Mouse (Mus musculus) adrenal gland, postnatal 4 days (tissue): ENCODE data around the gene Ctrl. TPM values are rescaled to one million over a fixed set of nuclear protein-coding genes. Genes with fewer than 3 reads are reported as not detected.

ENCODE experiments used
- DNase-seq, 2 experiments: peaks; one replicate each; pipeline ENCODE4 v3.0.0; 2021 to 2022; ENCODE audit warnings: low spot score in 2 of 2, mixed read lengths in 2 of 2
- total RNA-seq, 2 experiments: library from RNA; stranded (reverse); gene quantifications; 2 replicates each; pipeline ENCODE4 v1.2.3; 2021

Ctrl gene
- total RNA-seq, 2 experiments from 2014 or later: 98.9 TPM; not detected in 1

GRCm38 (mm10) chr8:105942026-105942425, 8.4 kb upstream of the Ctrl start:
- no peak for DNase-seq

GRCm38 (mm10) chr8:105938306-105938669, 4.6 kb upstream of the Ctrl start, which contains the start of gene Psmb10:
Psmb10 (minus strand) TSS chr8:105938444.
- no peak for DNase-seq

DNA sequence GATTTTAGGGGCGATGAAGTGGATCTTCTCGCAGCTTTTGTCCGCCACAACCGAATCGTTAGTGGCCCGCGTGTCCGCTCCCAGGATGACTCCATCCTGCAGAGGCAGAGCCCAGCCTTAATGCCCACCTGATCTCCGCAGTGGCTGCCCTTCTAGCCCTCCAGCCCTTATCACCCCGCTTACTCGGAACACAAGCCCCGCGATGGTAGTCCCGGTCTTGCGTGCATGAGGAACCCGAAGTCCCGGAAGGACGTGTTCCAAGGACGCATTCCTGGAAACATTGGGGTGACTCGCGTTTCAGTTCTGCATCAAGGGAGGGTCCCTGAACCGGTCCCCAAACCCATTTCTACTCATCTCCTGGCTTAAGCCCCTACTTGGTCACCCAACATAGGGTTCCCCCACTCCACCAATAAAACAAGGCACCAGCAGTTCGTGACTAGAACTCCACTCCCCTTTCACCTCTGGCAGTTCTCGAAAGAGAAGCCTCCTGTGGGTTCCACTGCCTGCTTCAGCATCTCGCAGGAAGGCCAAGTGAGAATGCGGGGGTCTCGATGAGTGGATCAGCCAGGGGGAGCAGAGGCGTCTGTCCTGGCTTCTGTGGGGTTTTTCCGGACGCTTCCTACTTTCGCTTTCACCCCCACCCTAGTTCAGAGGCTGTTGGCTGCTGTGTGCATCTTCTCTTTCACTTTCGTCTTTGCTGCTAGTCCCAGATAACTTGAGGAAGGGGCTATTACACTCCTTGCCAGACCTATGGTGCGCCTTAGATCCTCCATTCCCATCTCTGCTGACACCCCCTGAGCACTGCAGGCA, 4.0 kb upstream of the Ctrl start:
- no peak for DNase-seq

- DNase-seq: peak; percentile 64 to 74
These were observed 3.3 kb upstream of the Ctrl start for GRCm38 (mm10) chr8:105936866-105937475.

DNA sequence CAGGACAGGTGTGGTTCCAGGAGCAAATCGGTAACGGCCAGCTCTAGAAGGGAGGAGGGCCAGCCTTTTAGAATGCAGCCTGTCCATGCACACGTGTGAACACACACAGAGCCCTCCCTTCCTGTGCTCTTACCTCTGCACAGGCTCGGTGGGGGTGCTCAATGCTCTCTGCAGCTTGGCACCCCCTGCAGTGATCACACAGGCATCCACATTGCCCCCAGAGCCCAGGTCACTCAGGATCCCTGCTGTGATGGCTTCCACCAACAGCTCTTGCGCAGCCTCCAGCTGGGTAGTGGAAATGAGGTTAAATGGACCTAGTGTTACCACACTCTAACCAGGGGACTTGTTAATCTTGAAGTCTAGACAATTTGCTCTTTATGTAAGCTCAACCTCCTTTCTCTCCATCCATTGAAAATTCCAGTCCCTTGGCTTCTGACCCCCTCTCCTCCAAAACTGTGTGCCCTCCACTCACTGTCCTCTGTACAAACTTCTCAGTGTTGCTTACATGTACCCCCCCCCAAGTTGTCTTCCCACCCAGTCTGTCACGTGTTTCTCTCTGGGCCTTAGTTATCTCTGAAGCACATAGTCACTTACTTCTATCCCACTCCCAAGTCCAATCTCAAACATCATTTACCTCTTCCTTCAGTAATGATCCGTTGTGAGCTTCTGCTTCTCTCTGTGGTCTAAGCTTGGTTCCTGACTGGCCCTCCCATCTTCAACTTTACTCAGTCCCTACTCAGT, 2.4 kb upstream of the Ctrl start:
- DNase-seq: no peak

- DNase-seq: no peak
These were observed 1.4 kb upstream of the Ctrl start for GRCm38 (mm10) chr8:105935105-105935504.

DNA sequence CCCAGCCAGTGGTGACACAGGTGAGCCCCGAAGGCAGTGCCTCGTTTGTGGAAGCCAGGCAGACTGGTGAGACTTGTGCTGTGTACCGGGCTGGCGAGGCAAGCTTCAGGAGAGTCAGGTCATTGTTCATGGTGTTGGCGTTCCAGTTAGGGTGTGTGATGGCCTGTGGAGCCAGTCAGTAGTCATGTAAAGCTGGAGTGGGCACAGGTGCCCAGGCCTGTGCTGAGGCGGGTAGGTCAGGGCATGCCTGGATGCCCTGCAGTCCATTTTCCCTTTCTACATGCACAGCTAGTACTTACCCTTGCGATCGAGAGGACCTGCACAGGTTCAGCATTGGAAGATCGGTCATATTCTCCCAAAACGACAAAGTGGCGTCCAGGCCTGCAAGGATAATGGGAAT, 1.1 kb downstream of the Ctrl start:
- no peak for DNase-seq

DNA sequence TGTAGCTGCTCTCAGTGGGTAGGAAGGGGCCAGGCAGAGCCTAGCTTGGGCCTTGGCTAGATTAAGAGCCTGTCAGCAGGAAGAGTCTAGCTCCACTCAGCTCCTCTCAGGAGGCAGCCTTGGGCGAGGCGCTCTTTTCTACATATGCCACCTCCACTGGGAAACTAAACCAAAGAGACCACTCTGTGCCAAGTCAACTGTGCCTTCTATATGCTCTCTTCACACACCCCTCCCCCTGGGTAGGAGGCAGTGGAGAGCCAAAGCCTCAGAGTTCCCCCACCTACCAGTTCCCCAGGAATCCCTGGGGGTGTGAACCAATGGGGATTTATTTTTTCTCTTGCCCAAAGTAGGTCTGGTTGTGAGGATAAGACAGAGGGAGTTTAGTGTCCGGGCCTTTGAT, 2.4 kb downstream of the Ctrl start:
- no peak for DNase-seq

DNA sequence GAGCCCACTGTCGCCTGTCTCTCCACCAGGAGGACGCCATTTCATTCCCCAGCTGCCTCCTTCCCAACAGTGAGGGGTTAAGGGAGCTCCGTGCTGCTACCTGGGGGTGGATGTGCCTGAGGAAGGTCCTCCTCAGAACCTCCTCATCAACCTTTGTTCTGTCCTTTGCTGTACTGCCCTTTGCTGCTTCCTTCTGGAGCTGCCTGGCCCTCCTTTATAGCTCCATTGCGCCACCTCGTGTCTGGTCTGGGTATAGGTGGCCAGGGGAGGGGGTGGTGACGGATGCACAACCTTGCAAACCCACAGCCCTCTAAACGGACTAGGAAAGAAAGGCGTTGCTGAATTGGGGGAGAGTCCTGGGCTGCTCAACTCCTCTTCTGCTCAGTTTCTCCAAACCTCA, 3.1 kb downstream of the Ctrl start:
- peak; percentile 76 to 86 for DNase-seq

DNA sequence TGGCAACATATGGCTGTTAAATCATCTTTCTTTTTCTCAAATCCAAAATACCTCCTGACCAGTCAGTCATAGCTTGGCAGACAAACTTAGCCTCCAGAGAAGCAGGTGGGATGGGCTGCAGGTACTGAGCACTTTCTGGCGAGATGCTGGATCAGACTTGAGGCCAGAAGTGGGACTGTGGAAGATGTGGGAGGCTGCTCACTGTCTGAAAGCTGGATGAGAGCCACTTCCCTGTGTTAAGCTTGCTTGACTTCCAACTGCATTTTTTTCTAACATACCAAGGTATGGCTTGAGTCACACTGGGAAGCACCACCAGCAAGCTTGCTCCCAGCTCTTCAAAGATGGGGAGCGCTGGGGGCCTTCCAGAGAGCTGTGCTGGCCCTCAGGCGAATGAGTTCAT, 8.5 kb downstream of the Ctrl start:
- DNase-seq: no peak

DNA sequence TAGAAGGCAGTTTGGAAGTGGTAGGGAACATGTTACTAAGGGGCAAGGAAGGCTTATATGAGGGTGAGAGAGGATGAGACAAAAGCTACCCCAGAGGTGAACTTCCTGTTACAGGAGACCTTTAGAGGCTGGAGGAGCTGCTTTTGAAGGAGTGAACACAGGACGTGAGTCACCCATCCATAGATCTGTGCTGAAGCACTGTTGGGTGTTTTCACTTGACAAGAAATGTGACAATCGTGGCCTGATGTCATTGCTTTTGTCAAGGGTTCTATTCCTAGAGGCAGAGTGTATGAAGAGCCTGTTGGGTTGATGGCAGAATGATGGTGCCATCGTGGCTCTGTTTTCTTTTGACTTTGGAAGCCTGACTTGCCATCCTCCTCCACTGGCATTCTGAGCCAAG, 14.3 kb downstream of the Ctrl start:
- no peak for DNase-seq

DNA sequence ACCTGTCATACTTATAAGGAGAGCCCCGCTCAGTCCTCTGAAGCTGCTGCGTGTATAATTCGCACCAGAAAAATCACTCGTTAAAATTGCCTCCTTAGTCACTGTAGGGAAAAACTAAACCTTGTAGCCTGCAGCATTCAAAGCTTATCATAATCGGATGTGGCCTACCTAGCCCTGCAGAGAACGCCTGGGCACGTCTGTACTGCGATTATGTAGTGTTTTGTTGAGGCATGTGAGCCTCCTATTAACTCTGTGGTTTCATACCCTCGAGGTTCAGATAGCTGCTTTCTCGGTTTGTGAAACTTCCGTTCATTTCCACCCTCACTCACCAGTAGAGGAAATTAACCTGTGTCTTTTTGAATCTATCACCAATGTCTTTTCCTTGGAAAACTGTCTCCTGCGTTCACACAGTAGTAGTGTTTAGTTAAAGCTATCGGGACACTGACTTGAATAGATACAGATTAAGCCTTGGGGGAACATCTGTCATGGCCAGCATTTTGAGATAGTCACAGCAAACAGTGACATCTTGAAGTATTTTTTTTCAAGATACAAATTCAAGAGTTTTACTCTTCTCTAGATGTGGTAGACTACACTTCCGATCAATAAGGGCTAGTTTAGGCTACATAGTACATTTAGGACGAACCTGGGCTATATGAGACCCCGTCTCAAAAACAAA, 32.6 kb downstream of the Ctrl start:
- DNase-seq: no peak

DNA sequence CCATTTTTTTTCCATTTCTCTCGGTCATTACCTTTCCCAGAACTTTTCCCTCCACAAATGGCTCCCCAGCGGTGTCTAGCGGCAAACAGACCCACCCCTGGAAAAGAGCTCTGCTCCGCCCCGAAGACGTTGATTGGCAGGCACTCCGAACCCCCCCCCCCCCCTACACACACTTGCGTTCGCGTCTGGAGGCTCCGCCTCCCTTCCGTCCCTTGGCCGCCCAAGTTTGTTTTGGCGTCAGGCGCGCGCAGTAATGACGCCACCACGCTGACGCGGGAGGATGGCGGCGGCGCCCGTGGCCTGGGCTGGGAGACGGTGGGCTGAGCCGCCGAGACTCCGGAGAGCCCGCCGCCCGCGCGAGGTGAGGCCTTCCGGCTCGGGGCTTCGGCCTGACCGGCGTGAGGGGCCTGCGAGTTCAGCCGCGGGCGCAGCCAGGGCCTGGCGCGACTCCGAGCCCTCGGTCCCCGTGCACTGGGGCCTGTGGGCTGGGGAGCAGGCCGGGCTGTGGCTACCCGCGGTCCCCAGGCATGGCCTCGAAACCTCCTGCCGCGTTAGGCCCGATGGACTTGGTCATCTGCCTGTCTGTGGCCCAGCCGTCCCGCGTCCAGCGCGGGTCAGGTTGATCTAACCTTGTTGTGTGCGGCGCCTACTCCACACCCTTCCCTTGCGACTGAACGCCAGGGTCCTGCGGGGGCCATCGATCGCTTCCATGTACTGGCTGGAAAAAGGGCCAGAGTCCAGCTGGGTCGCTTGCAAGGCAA, 33.3 kb downstream of the Ctrl start, which contains the start of gene Pskh1:
Gene Pskh1 (plus strand): TSS at position 262 of the 761 bp plus-strand sequence.
- DNase-seq: peak; percentile 82 to 86

GRCm38 (mm10) chr8:105897801-105898480, 35.7 kb downstream of the Ctrl start:
- no peak for DNase-seq

GRCm38 (mm10) chr8:105893339-105893738, 40.3 kb downstream of the Ctrl start, which contains the start of gene Nrn1l:
Nrn1l (plus strand) TSS chr8:105893567.
- DNase-seq: peak; percentile 22 to 53

- DNase-seq: no peak
These were observed 41.2 kb downstream of the Ctrl start for GRCm38 (mm10) chr8:105892432-105892831.

- no peak for DNase-seq
These were observed 42.8 kb downstream of the Ctrl start for GRCm38 (mm10) chr8:105890870-105891269.

DNA sequence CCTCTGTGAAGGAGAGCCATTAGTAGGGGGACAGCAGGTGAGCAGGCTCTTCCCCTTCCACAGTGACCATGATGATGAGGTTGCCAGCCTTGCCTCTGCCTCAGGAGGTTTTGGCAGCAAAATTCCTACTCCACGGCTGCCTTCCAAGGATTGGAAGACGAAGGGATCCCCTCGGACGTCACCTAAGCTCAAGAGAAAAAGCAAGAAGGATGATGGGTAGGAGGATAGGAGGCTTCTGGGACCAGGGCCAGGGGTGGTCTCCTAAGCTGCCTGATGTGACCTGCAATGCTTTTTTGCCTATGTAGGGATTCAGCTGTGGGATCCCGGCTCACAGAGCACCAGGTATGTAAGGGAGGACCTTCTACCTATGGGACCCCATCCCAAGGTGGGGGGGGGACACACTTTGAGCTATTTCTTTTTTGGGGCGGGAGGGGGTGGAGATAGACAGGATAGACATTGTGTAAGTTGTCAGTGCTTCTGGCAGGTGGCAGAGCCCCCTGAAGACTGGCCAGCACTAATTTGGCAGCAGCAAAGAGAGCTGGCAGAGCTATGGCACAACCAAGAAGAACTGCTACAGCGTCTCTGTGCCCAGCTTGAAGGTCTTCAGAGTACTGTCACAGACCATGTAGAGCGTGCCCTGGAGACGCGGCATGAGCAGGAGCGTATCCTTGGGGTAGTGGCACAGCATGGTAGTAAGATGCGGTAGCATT, 43.8 kb downstream of the Ctrl start:
- DNase-seq: no peak
